Mouse (Mus musculus) ES-E14 (cell line): ENCODE data around the gene Ptma. TPM values are rescaled to one million over a fixed set of nuclear protein-coding genes. Genes with fewer than 3 reads are reported as not detected.

Experiments used
- DNase-seq: peaks from one replicate; pipeline ENCODE4 v3.0.0-alpha.2; 2013; ENCODE audit warnings: low read depth, low spot score
- H3K27ac ChIP-seq: 2 replicates; pipeline ENCODE4 v1.5.1; 2012; ENCODE audit warnings: low read depth, mild to moderate bottlenecking, low read length, moderate library complexity, mixed read lengths; ENCODE audit not compliant: poor library complexity, insufficient read depth, severe bottlenecking
- H3K36me3 ChIP-seq: 2 replicates; pipeline ENCODE4 v1.6.1; 2012; ENCODE audit warnings: mild to moderate bottlenecking, low read length, moderate library complexity, mixed read lengths; ENCODE audit not compliant: control insufficient read depth, poor library complexity, insufficient read depth, severe bottlenecking
- H3K4me1 ChIP-seq, 2 experiments: fragments of 150-350 bp in 1 of 2; sonication (generic) in 1 of 2; 2 replicates each; pipeline ENCODE4 v1.6.1; 2012; ENCODE audit warnings: low read length in 2 of 2, mild to moderate bottlenecking in 1 of 2, mixed read lengths in 1 of 2; ENCODE audit not compliant: control insufficient read depth in 2 of 2, insufficient read depth in 2 of 2, poor library complexity in 1 of 2
- H3K4me3 ChIP-seq, 2 experiments: fragments of 150-350 bp in 1 of 2; sonication (generic) in 1 of 2; 2 replicates each; pipeline ENCODE4 v1.5.1; 2012; ENCODE audit warnings: low read length in 2 of 2, low read depth in 1 of 2, mild to moderate bottlenecking in 1 of 2, mixed read lengths in 1 of 2; ENCODE audit not compliant: insufficient read depth in 1 of 2, poor library complexity in 1 of 2, severe bottlenecking in 1 of 2
- H3K9ac ChIP-seq: 2 replicates; pipeline ENCODE4 v1.6.1; 2012; ENCODE audit warnings: low read depth, mild to moderate bottlenecking, low read length, mixed read lengths; ENCODE audit not compliant: poor library complexity, insufficient read depth, severe bottlenecking
- H3K9me3 ChIP-seq: fragments of 150-350 bp; sonication (generic); 2 replicates; pipeline ENCODE4 v1.6.1; 2012; ENCODE audit warnings: low read depth, mild to moderate bottlenecking, low read length; ENCODE audit not compliant: control insufficient read depth, insufficient read depth
- CHD2 ChIP-seq: IDR thresholded peaks from 2 replicates; pipeline ENCODE4 v1.6.1; 2014; ENCODE audit warnings: mild to moderate bottlenecking, low read depth, low read length, inconsistent platforms
- HCFC1 ChIP-seq: IDR thresholded peaks from 2 replicates; pipeline ENCODE4 v1.6.1; 2012; ENCODE audit warnings: low read length, inconsistent platforms, borderline replicate concordance; ENCODE audit not compliant: insufficient read depth
- MAFK ChIP-seq: IDR thresholded peaks from 2 replicates; pipeline ENCODE4 v1.6.1; 2014; ENCODE audit warnings: mild to moderate bottlenecking, low read depth, low read length, inconsistent platforms; ENCODE audit not compliant: insufficient read depth
- ZC3H11A ChIP-seq: IDR thresholded peaks from 2 replicates; pipeline ENCODE4 v1.6.1; 2012; ENCODE audit warnings: low read depth, mild to moderate bottlenecking, inconsistent platforms, low read length, borderline replicate concordance
- ZNF384 ChIP-seq: IDR thresholded peaks from 2 replicates; pipeline ENCODE4 v1.6.1; 2012; ENCODE audit warnings: low read depth, low read length, inconsistent platforms
- in situ Hi-C, 2 experiments: fragments of 600-800 bp; cut with MboI; formaldehyde crosslinking; loops; one replicate each; pipeline ENCODE4 v1.15.1; 2025; ENCODE audit warnings: low sequenced_read_pairs in 2 of 2, inconsistent platforms in 1 of 2; ENCODE audit not compliant: unreplicated experiment in 2 of 2
- total RNA-seq: library from RNA; depleted of rRNA; stranded (reverse); fragments of 300-350 nt; gene quantifications from 2 replicates; pipeline ENCODE4 v1.2.3, GENCODE M21; 2012

Ptma gene
- total RNA-seq, 1 experiment: 2,587 TPM

- in situ Hi-C loops: no loop called here
- peaks cover 5 to 50% of the 10 kb centered on the region in 2 experiments; a peak in 3 of 4 replicates for H3K4me1 ChIP-seq
These were observed 18.7 kb upstream of the Ptma start for GRCm38 (mm10) chr1:86507866-86508265.

GRCm38 (mm10) chr1:86509410-86509809 lies 17.1 kb upstream of the Ptma start:
- Histone ChIP-seq H3K27ac (peak overlapping the region; percentile 90), H3K9ac (peak overlapping the region; percentile 75; the same call in 1 of the 2 replicates), H3K36me3 (no peaks in the 10 kb centered on the region), H3K4me1 (peaks cover 3 to 50% of the 10 kb centered on the region in 2 experiments; a peak in 2 of 4 replicates), H3K9me3 (no peaks in the 10 kb centered on the region), H3K4me3 (no peak overlapping the region)
- TF ChIP-seq HCFC1 (no peak), CHD2 (no peak), MAFK (no peak), ZNF384 (peak; percentile 25; the same call in 1 of the 2 replicates), ZC3H11A (peak; percentile 44; the same call in 1 of the 2 replicates)
- in situ Hi-C loops: no loop called here
- DNase-seq: peak; percentile 98

More at GRCm38 (mm10) chr1:86507866-86508265, 18.7 kb upstream of the Ptma start:
- no peak for TF ChIP-seq HCFC1
- no peak for TF ChIP-seq MAFK
- TF ChIP-seq ZC3H11A: no peak
- TF ChIP-seq ZNF384: no peak
- TF ChIP-seq CHD2: no peak
- H3K4me3 ChIP-seq: no peak overlapping the region
- no peak for DNase-seq
- H3K36me3 ChIP-seq: no peaks in the 10 kb centered on the region
- no peaks in the 10 kb centered on the region for H3K9me3 ChIP-seq
- no peak overlapping the region for H3K27ac ChIP-seq
- no peak overlapping the region for H3K9ac ChIP-seq

- no peaks in the 10 kb centered on the region for H3K36me3 ChIP-seq
- in situ Hi-C loops: no loop called here
- peak overlapping the region; percentile 90; the same call in 1 of the 2 replicates for H3K27ac ChIP-seq
- no peak overlapping the region for H3K9ac ChIP-seq
- DNase-seq: no peak
- TF ChIP-seq HCFC1: no peak
- TF ChIP-seq ZNF384: 0 out of 2 replicates have a peak, but pooled peaks have one; percentile 45
- H3K4me3 ChIP-seq: no peak overlapping the region
- no peaks in the 10 kb centered on the region for H3K9me3 ChIP-seq
- peaks cover 3 to 47% of the 10 kb centered on the region in 2 experiments; a peak in 2 of 4 replicates for H3K4me1 ChIP-seq
These were observed 16.3 kb upstream of the Ptma start for GRCm38 (mm10) chr1:86510266-86510665.

- Histone ChIP-seq H3K9me3 (no peaks in the 10 kb centered on the region), H3K4me1 (peaks cover 3 to 45% of the 10 kb centered on the region in 2 experiments; a peak in 2 of 4 replicates), H3K9ac (no peak overlapping the region), H3K36me3 (no peaks in the 10 kb centered on the region), H3K4me3 (0 out of 4 replicates have a peak overlapping the region, but pooled peaks of 1 of the 2 experiments have one; percentile 5), H3K27ac (peak overlapping the region; percentile 59)
- TF ChIP-seq ZNF384 (no peak), CHD2 (no peak), MAFK (no peak), ZC3H11A (no peak), HCFC1 (no peak)
- DNase-seq: no peak
- in situ Hi-C loops: no loop called here
These were observed 15.7 kb upstream of the Ptma start for GRCm38 (mm10) chr1:86510676-86511441.
